Comparison of ENCODE assay signal across 28 mouse cellular contexts in the genomic region with DNA sequence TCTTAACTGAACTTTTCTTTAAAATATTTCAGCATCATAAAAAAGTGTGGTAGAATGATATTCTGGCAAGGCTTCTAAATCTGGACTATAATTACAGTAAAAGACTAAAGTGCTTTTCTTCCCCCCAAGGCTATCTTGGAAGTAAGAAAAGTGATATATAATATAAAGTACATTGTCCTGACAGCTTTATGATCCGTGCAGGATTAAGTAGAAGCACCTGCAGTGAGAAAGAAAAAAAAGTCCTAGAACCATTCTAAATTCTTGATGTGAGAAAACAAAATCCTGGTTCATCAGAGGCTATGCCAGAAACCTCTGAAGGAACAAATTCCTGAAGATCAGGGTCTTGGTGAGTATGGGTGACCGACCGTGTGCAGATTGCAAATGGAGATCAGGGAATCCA.
DNase-seq lines count a peak whose midpoint lies in the region; ATAC-seq and TF ChIP-seq lines count a peak whose summit lies in the region.
"Had no signal": no experiment of that assay in that cellular context is flagged by ENCODE, and none has a peak within 500 bp of the region (broad histone marks: within the 10 kb centered on the region; RNA-seq: fewer than 3 reads in every experiment).

No protein-coding gene starts in this region.

- in situ Hi-C loops in Patski (cut with MboI; ENCODE audit: low pct_unique_long_range_greater_than_20kb) = loop anchor here (10.0 kb wide), 1 partner anchor 102 kb away; no protein-coding TSS in a partner anchor

- no peaks in the 10 kb centered on the region for H3K27me3 ChIP-seq in kidney, embryonic 14.5 days (ENCODE audit: control insufficient read depth, insufficient read depth, low read length)
- H3K27me3 ChIP-seq in kidney, embryonic 16.5 days (ENCODE audit: insufficient read depth, low read length) = no peaks in the 10 kb centered on the region
- H3K27me3 ChIP-seq in Patski = no peaks in the 10 kb centered on the region
- H3K27me3 ChIP-seq: CH12.LX; embryonic facial prominence, embryonic 13.5 days; embryonic facial prominence, embryonic 15.5 days; forebrain, embryonic 12.5 days had no signal

- ATAC-seq in kidney, embryonic 14.5 days (ENCODE audit: low FRiP score, low TSS enrichment) = peak; percentile 44; the same call in 1 of the 2 replicates
- ATAC-seq in kidney, embryonic 16.5 days (ENCODE audit: low FRiP score, low TSS enrichment) = 0 out of 2 replicates have a peak, but pooled peaks have one; percentile 44
- ATAC-seq in Patski = no peak
- ATAC-seq: CD4-positive, CD25-positive, alpha-beta regulatory T cell, adult 4 months; forebrain, embryonic 14.5 days had no signal

- POLR2A ChIA-PET in Patski (lab: Charles Lee) = no interaction called here

- DNase-seq in kidney, postnatal 4 days = no peak
- DNase-seq in kidney, adult 18-20 months = no peak
- DNase-seq in left cerebral cortex, adult 2 months (ENCODE audit: extremely low spot score in 1 of 2, low spot score in 2 of 2) = no peak
- no peak for DNase-seq in left cerebral cortex, postnatal 10 days (ENCODE audit: extremely low spot score in 1 of 2, low spot score in 2 of 2)
- peak; percentile 38 for DNase-seq in Patski (ENCODE audit: low read depth, low spot score)
- no peak for DNase-seq in right cerebral cortex, postnatal 36 days (ENCODE audit: low spot score in 2 of 2)
- DNase-seq: adrenal gland, adult 2 months; adrenal gland, postnatal 10 days; adrenal gland, postnatal 25 days; B cell, adult 2 months; cerebellum, adult 11 months; cerebellum, adult 18-20 months; cerebellum, adult 8-10 months; cerebellum, adult 9-11 months; cerebellum, postnatal 14 days; cerebellum, postnatal 36 days; embryo, embryonic 11 days had no signal

- CTCF ChIA-PET in Patski (lab: Charles Lee) = no interaction called here

- WGBS in kidney, embryonic 14.5 days = 61% methylated on average over 3 of the region's 3 CpGs
- 37% methylated on average over 3 of the region's 3 CpGs for WGBS in kidney, embryonic 16.5 days

- 0 out of 2 replicates have a peak overlapping the region, but pooled peaks have one; percentile 17 for H3K27ac ChIP-seq in kidney, embryonic 14.5 days (ENCODE audit: low read depth, low read length)
- no peak overlapping the region; the same call in 1 of the 2 replicates for H3K27ac ChIP-seq in kidney, embryonic 16.5 days (ENCODE audit: low read length)
- H3K27ac ChIP-seq in left cerebral cortex, adult 2 months = peak overlapping the region; percentile 15; the same call in 1 of the 2 replicates
- H3K27ac ChIP-seq: embryonic facial prominence, embryonic 13.5 days; embryonic facial prominence, embryonic 15.5 days; forebrain, embryonic 10.5 days; forebrain, embryonic 12.5 days had no signal

- intact Hi-C loops in left cerebral cortex, adult 2 months (cut with DNase I) = no loop called here
- intact Hi-C loops in left cerebral cortex, postnatal 10 days (cut with DNase I) = no loop called here

- no peak overlapping the region for H3K4me3 ChIP-seq in kidney, embryonic 14.5 days (ENCODE audit: low read length)
- H3K4me3 ChIP-seq in kidney, embryonic 16.5 days (ENCODE audit: low read length) = no peak overlapping the region
- H3K4me3 ChIP-seq in left cerebral cortex, adult 2 months = no peak overlapping the region
- H3K4me3 ChIP-seq: embryonic facial prominence, embryonic 13.5 days; embryonic facial prominence, embryonic 15.5 days; erythroblast, embryonic 14.5 days; forebrain, embryonic 10.5 days; forebrain, embryonic 12.5 days had no signal

- H3K4me1 ChIP-seq in kidney, embryonic 14.5 days (ENCODE audit: control insufficient read depth, insufficient read depth, low read length) = peaks cover 3% of the 10 kb centered on the region
- peaks cover 7% of the 10 kb centered on the region; the same call in 1 of the 2 replicates for H3K4me1 ChIP-seq in kidney, embryonic 16.5 days (ENCODE audit: insufficient read depth, low read length)
- H3K4me1 ChIP-seq: forebrain, embryonic 10.5 days had no signal

- H3K9ac ChIP-seq in kidney, embryonic 14.5 days (ENCODE audit: low read depth, low read length) = no peak overlapping the region
- H3K9ac ChIP-seq in kidney, embryonic 16.5 days (replicated peaks; ENCODE audit: low read length) = no peak overlapping the region
- H3K9ac ChIP-seq: embryonic facial prominence, embryonic 13.5 days; embryonic facial prominence, embryonic 15.5 days; forebrain, embryonic 12.5 days had no signal

- no peaks in the 10 kb centered on the region for H3K9me3 ChIP-seq in kidney, embryonic 14.5 days (ENCODE audit: control insufficient read depth, low read length)
- peaks cover 6% of the 10 kb centered on the region; the same call in 1 of the 2 replicates for H3K9me3 ChIP-seq in kidney, embryonic 16.5 days (ENCODE audit: low read length)
- H3K9me3 ChIP-seq: embryonic facial prominence, embryonic 13.5 days; embryonic facial prominence, embryonic 15.5 days; forebrain, embryonic 12.5 days had no signal

- no peak for TF ChIP-seq CTCF in left cerebral cortex, adult 2 months (IDR thresholded peaks at IDR 0.05)
- no peak for TF ChIP-seq CTCF in Patski (IDR thresholded peaks at IDR 0.05)

- H3K4me2 ChIP-seq in kidney, embryonic 14.5 days (replicated peaks; ENCODE audit: low read depth, low read length) = no peak overlapping the region
- H3K4me2 ChIP-seq in kidney, embryonic 16.5 days (replicated peaks; ENCODE audit: low read depth, low read length) = no peak overlapping the region
- H3K4me2 ChIP-seq: embryonic facial prominence, embryonic 13.5 days; embryonic facial prominence, embryonic 15.5 days; forebrain, embryonic 12.5 days had no signal

- H3K36me3 ChIP-seq in kidney, embryonic 14.5 days (ENCODE audit: control insufficient read depth, insufficient read depth, low read length) = no peaks in the 10 kb centered on the region; the same call in 1 of the 2 replicates
- peaks cover 17% of the 10 kb centered on the region; the same call in 1 of the 2 replicates for H3K36me3 ChIP-seq in kidney, embryonic 16.5 days (ENCODE audit: insufficient read depth, low read length)
- H3K36me3 ChIP-seq: G1E had no signal
